Mouse (Mus musculus) stomach, postnatal 0 days (tissue): ENCODE data around the gene Nutf2.

Source experiments
- CTCF ChIP-seq: IDR thresholded peaks from 2 replicates; pipeline ENCODE4 v1.5.1; 2016; ENCODE audit warnings: antibody characterized with exemption, low read depth, mild to moderate bottlenecking, moderate library complexity
- EP300 ChIP-seq: optimal IDR thresholded peaks from 2 replicates; pipeline ENCODE3; 2016; ENCODE audit warnings: antibody characterized with exemption

DNA sequence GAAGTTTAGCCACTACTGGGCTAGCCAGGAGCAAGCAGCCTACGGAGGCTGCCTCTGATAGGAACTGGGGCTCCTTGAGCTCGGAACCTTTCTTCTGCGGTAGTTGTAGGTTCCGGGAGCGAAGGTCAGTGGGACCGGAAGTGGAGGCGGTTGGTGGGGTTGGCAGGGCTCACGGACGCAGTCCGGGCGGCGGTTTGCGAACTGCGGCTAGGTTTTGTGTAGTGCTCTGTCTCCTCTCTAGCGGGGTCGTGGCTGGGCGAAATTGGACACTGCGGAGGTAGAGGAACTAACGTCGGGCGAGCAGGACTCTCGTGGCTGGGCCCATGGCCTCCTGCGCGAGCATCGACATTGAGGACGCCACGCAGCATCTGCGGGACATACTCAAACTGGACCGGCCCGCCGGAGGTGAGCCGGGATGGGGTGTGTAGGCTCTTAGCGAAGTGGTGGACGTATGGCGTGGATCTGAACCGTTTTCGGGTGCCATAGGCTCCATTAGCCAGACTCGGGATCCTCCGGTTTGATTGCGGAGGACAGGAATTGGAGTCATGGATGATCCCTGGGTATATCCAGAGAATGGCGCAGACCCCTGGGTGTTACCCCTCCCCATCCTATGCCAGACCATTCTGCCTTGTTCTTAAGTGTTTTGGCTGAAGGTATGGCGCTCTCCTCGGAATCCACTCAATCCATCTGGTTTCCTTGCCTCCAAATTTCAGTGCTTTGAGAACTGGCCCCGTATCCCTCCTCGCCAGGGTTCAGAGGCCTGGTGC lies 20.6 kb downstream of the Nutf2 start, which contains the start of gene Edc4:
- TF ChIP-seq EP300 (no peak), CTCF (no peak)
